Mouse (Mus musculus): ENCODE data around the gene Polr3e. TPM values are rescaled to one million over a fixed set of nuclear protein-coding genes. Genes with fewer than 3 reads are reported as not detected.
"Not testable (repeated sequence)": the region's sequence is repeated elsewhere in the genome, so short reads cannot be mapped to it uniquely, and the experiment has no call there.

Gene Polr3e
- polyA plus RNA-seq, 1 experiment from 2014 or later = 19.9 TPM

DNA sequence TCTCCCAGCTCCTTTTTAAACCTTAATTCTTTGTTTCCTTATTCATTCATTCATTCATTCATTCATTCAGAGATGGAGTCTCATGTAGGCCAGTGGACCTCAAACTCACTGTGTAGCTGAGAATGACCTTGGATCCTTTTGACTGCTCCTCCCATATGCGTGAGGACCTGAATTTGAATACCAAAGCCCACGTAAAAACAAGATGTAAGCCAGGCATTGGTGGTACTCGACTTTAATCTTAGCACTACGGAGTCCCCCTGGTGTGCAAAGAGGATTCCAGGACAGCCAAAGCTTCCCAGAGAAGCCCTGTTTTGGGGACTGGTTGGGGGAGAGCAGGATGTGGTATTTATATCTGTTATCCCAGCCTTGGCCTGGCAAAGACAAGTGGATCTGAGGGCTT is 17.4 kb upstream of the Polr3e start:
- Histone ChIP-seq H3K4me3 (ENCODE audit: low read depth, low read length) (no peak overlapping the region), H3K27ac (ENCODE audit: low read depth, low read length) (no peak overlapping the region), H3K9me3 (ENCODE audit: control insufficient read depth, low read length) (no peaks in the 10 kb centered on the region), H3K4me2 (no peak overlapping the region), H3K4me1 (ENCODE audit: control insufficient read depth, insufficient read depth, low read length) (peaks cover 6% of the 10 kb centered on the region; the same call in 1 of the 2 replicates), H3K9ac (ENCODE audit: low read length) (no peak overlapping the region), H3K27me3 (ENCODE audit: control insufficient read depth, insufficient read depth, low read length) (no peaks in the 10 kb centered on the region), H3K36me3 (ENCODE audit: control insufficient read depth, insufficient read depth, low read length) (no peaks in the 10 kb centered on the region)
- DNase-seq (ENCODE audit: low spot score, missing footprints) = no peak
- WGBS = 47% methylated on average over 4 of the region's 4 CpGs
- no peak for ATAC-seq (ENCODE audit: low FRiP score)

DNA sequence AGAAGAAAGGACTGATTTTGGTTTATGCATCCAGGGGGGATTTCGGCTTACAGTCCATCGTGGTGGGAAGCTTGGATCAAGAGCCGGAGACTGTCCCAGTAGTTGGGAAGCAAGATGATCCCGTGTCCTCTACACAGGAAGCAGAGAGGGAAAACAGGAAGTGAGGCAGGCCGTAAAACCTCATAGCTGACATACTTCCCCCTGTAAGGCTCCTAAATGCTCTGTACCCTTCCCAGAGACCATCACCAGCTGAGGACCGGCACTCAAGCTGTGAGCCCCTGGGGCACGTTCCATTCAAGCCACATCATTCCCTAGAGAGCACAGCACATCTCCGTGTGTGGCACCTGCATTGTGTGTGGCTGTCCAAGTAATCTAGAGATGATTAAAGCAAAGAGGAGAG is 15.8 kb upstream of the Polr3e start:
- WGBS = 55% methylated on average over 8 of the region's 8 CpGs
- no peak overlapping the region for H3K4me3 ChIP-seq (ENCODE audit: low read depth, low read length)
- H3K27me3 ChIP-seq (ENCODE audit: control insufficient read depth, insufficient read depth, low read length) = no peaks in the 10 kb centered on the region
- H3K36me3 ChIP-seq (ENCODE audit: control insufficient read depth, insufficient read depth, low read length) = no peaks in the 10 kb centered on the region
- ATAC-seq (ENCODE audit: low FRiP score) = no peak
- H3K4me1 ChIP-seq (ENCODE audit: control insufficient read depth, insufficient read depth, low read length) = peaks cover 6% of the 10 kb centered on the region; the same call in 1 of the 2 replicates
- no peak overlapping the region for H3K27ac ChIP-seq (ENCODE audit: low read depth, low read length)
- no peak overlapping the region for H3K4me2 ChIP-seq
- 0 out of 2 replicates have a peak overlapping the region, but pooled peaks have one; percentile 5 for H3K9ac ChIP-seq (ENCODE audit: low read length)
- H3K9me3 ChIP-seq (ENCODE audit: control insufficient read depth, low read length) = no peaks in the 10 kb centered on the region
- peak; percentile 78 for DNase-seq (ENCODE audit: low spot score, missing footprints)

DNA sequence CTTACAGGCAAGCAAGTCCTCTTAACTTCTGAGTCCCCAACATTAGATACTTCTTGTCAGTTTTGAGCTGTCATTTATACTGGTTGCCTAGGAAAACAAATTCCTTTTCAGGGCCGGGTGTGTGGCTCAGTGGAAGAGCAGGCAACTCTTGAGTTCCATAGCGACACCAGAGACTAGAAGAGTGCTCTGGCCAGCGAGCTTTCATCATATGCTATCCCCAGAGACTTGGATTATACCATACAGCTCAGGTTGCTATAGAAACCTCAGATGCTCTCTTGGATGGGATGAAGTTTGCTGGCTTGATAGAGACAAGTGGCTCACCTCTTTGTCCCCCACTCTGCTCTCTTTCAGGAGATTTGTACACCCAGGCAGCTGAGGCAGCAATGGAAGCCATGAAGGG is 14.6 kb upstream of the Polr3e start:
- H3K27ac ChIP-seq (ENCODE audit: low read depth, low read length) = no peak overlapping the region
- no peak overlapping the region for H3K4me2 ChIP-seq
- ATAC-seq (ENCODE audit: low FRiP score) = peak; percentile 70
- no peak overlapping the region for H3K4me3 ChIP-seq (ENCODE audit: low read depth, low read length)
- WGBS = 37% methylated on average over 3 of the region's 3 CpGs
- no peaks in the 10 kb centered on the region for H3K9me3 ChIP-seq (ENCODE audit: control insufficient read depth, low read length)
- peaks cover 6% of the 10 kb centered on the region; the same call in 1 of the 2 replicates for H3K4me1 ChIP-seq (ENCODE audit: control insufficient read depth, insufficient read depth, low read length)
- no peak overlapping the region for H3K9ac ChIP-seq (ENCODE audit: low read length)
- DNase-seq (ENCODE audit: low spot score, missing footprints) = peak; percentile 77
- H3K36me3 ChIP-seq (ENCODE audit: control insufficient read depth, insufficient read depth, low read length) = no peaks in the 10 kb centered on the region
- H3K27me3 ChIP-seq (ENCODE audit: control insufficient read depth, insufficient read depth, low read length) = no peaks in the 10 kb centered on the region

DNA sequence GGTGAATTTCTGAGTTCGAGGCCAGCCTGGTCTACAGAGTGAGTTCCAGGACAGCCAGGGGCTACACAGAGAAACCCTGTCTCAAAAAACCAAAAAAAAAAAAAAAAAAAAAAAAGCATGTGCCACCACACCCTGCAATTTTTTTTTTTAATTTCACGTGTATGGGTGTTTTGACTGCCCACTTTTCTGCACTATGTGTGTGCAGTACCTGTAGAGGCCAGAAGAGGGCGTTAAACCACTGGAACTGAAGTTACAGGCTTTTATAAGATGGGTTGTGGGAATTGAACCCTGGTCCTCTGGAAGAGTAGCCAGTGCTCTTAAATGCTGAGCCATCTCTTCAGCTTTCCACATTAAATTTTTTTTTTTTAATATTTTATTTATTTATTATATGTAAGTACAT is 7.4 kb upstream of the Polr3e start:
- H3K9me3 ChIP-seq (ENCODE audit: control insufficient read depth, low read length); H3K4me2 ChIP-seq; ATAC-seq (ENCODE audit: low FRiP score); H3K4me1 ChIP-seq (ENCODE audit: control insufficient read depth, insufficient read depth, low read length); H3K27me3 ChIP-seq (ENCODE audit: control insufficient read depth, insufficient read depth, low read length); H3K36me3 ChIP-seq (ENCODE audit: control insufficient read depth, insufficient read depth, low read length); H3K4me3 ChIP-seq (ENCODE audit: low read depth, low read length); DNase-seq (ENCODE audit: low spot score, missing footprints); H3K27ac ChIP-seq (ENCODE audit: low read depth, low read length); H3K9ac ChIP-seq (ENCODE audit: low read length): not testable (repeated sequence)
- 67% methylated on average over 3 of the region's 3 CpGs for WGBS

DNA sequence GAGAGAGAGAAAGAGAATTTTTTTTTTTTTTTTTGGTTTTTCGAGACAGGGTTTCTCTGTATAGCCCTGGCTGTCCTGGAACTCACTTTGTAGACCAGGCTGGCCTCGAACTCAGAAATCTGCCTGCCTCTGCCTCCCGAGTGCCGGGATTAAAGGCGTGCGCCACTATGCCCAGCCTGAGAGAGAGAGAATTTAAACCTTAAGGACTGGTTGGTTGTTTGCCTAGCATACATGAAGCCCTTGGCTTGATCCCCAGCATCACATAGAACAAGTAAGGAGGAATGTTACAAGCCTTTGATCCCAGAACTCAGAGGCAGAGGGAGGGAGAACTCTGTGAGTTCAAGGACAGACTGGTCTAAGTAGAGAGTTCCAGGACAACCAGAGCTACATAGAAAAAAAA is 6.3 kb upstream of the Polr3e start:
- H3K36me3 ChIP-seq (ENCODE audit: control insufficient read depth, insufficient read depth, low read length); H3K9me3 ChIP-seq (ENCODE audit: control insufficient read depth, low read length); ATAC-seq (ENCODE audit: low FRiP score); H3K4me2 ChIP-seq; DNase-seq (ENCODE audit: low spot score, missing footprints); H3K9ac ChIP-seq (ENCODE audit: low read length); H3K27me3 ChIP-seq (ENCODE audit: control insufficient read depth, insufficient read depth, low read length); H3K27ac ChIP-seq (ENCODE audit: low read depth, low read length); H3K4me1 ChIP-seq (ENCODE audit: control insufficient read depth, insufficient read depth, low read length); H3K4me3 ChIP-seq (ENCODE audit: low read depth, low read length): not testable (repeated sequence)
- WGBS = 89% methylated on average over 5 of the region's 6 CpGs

DNA sequence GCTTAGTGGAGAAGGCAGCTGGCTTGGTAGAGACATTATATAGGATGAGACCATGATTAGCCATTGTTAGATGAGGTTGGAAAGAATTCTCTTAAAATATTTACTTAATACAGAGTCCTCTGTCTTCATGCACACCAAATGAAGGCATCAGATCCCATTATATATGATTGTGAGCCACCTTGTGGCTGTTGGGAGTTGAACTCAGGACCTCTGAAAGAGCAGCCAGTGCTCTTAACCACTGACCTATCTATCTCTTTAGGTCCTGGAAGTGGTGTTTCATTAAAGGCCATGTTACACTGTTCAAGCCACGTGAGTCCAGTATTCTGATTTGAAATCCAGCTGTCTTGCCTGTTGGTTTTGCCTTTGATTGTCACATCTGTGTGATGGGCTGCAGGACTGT is 4.2 kb upstream of the Polr3e start:
- DNase-seq (ENCODE audit: low spot score, missing footprints) = peak; percentile 67

DNA sequence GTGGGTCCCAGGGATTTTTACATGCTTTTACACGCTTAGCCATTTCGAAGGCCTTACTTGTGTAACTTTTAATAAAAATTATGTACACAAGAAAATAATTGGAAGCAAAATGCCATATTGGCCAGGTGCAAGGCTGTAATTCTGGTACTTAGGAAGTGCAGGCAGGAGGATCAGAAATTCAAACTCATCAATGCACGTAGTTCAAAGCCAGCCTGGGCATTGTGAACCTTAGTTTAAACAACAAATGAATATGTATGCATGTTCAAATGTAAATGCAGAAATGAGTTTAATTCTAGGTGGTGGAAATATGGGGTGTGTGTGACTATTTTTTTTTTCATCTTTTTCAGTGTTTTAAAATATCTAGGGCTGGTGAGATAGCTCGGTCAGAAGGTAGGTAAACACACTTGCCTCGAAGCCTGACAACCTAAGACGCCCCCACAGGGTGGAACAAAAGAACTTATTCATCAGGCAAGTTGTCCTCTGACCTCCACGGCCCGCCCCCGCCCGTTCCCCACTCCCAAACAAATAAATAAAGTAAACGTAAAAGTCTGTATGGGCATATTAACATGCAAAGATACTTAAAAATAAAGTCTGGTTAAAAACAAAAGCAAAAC is 1.2 kb upstream of the Polr3e start:
- Histone ChIP-seq H3K27ac (ENCODE audit: low read depth, low read length) (no peak overlapping the region), H3K9me3 (ENCODE audit: control insufficient read depth, low read length) (no peaks in the 10 kb centered on the region), H3K4me1 (ENCODE audit: control insufficient read depth, insufficient read depth, low read length) (no peaks in the 10 kb centered on the region), H3K9ac (ENCODE audit: low read length) (no peak overlapping the region), H3K4me3 (ENCODE audit: low read depth, low read length) (no peak overlapping the region), H3K27me3 (ENCODE audit: control insufficient read depth, insufficient read depth, low read length) (no peaks in the 10 kb centered on the region), H3K36me3 (ENCODE audit: control insufficient read depth, insufficient read depth, low read length) (no peaks in the 10 kb centered on the region), H3K4me2 (no peak overlapping the region)
- DNase-seq (ENCODE audit: low spot score, missing footprints) = peak; percentile 80
- no peak for ATAC-seq (ENCODE audit: low FRiP score)
- 21% methylated on average over 11 of the region's 11 CpGs for WGBS

More for the DNA sequence above, 4.2 kb upstream of the Polr3e start:
- H3K4me3 ChIP-seq (ENCODE audit: low read depth, low read length) = no peak overlapping the region
- no peaks in the 10 kb centered on the region for H3K36me3 ChIP-seq (ENCODE audit: control insufficient read depth, insufficient read depth, low read length)
- ATAC-seq (ENCODE audit: low FRiP score) = no peak
- no peaks in the 10 kb centered on the region for H3K9me3 ChIP-seq (ENCODE audit: control insufficient read depth, low read length)
- no peak overlapping the region for H3K9ac ChIP-seq (ENCODE audit: low read length)
- H3K4me2 ChIP-seq = no peak overlapping the region
- H3K27me3 ChIP-seq (ENCODE audit: control insufficient read depth, insufficient read depth, low read length) = no peaks in the 10 kb centered on the region
- H3K4me1 ChIP-seq (ENCODE audit: control insufficient read depth, insufficient read depth, low read length) = no peaks in the 10 kb centered on the region
- 40% methylated on average over 1 of the region's 1 CpGs for WGBS
- H3K27ac ChIP-seq (ENCODE audit: low read depth, low read length) = no peak overlapping the region

DNA sequence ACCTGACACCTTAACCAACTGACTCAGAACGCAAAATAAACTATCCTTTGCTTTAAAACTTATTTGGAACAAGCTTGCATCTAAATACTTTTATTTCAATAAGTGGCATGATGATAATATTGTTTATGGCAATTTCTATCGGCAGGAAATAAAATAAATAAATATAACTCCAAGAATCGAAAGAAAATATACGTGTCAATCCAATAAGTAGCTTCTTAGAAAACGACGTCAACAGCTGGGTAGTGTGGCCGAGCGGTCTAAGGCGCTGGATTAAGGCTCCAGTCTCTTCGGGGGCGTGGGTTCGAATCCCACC is 309 bp upstream of the Polr3e start:
- 10% methylated on average over 12 of the region's 12 CpGs for WGBS
- Histone ChIP-seq H3K4me1 (ENCODE audit: control insufficient read depth, insufficient read depth, low read length) (no peaks in the 10 kb centered on the region), H3K9ac (ENCODE audit: low read length) (no peak overlapping the region), H3K36me3 (ENCODE audit: control insufficient read depth, insufficient read depth, low read length) (no peaks in the 10 kb centered on the region), H3K9me3 (ENCODE audit: control insufficient read depth, low read length) (no peaks in the 10 kb centered on the region), H3K27me3 (ENCODE audit: control insufficient read depth, insufficient read depth, low read length) (no peaks in the 10 kb centered on the region), H3K27ac (ENCODE audit: low read depth, low read length) (no peak overlapping the region), H3K4me2 (peak overlapping the region; percentile 71; the same call in 1 of the 2 replicates), H3K4me3 (ENCODE audit: low read depth, low read length) (peak overlapping the region; percentile 98; the same call in 1 of the 2 replicates)
- ATAC-seq (ENCODE audit: low FRiP score) (no peak), DNase-seq (ENCODE audit: low spot score, missing footprints) (no peak)

DNA sequence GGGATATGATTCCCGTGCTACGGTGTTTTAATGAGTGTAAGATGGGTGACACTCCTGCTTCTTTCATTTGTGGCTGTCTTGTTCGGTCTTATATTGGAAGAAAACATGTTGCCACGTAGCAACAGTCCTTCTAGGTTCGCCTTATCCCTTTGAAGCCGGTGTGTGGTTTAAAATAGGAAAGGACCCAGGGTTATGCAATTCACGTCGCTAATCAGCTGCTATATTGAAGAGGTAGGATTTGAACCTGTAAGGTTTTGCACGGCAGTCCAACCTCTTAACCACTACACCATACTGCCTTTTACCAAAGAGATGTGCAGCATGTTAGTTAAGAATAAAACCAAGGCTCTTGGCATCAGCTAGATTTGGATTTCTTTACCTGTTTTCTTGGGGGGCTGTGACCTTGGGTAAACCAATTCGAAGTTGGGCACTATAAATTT is 1.0 kb downstream of the Polr3e start:
- ATAC-seq (ENCODE audit: low FRiP score) (peak; percentile 54), DNase-seq (ENCODE audit: low spot score, missing footprints) (peak; percentile 95)
- Histone ChIP-seq H3K9me3 (ENCODE audit: control insufficient read depth, low read length) (no peaks in the 10 kb centered on the region), H3K36me3 (ENCODE audit: control insufficient read depth, insufficient read depth, low read length) (0 out of 2 replicates have a peak, but pooled peaks cover 3% of the 10 kb centered on the region), H3K4me2 (peak overlapping the region; percentile 71), H3K4me3 (ENCODE audit: low read depth, low read length) (peak overlapping the region; percentile 98), H3K27ac (ENCODE audit: low read depth, low read length) (peak overlapping the region; percentile 80), H3K4me1 (ENCODE audit: control insufficient read depth, insufficient read depth, low read length) (no peaks in the 10 kb centered on the region), H3K27me3 (ENCODE audit: control insufficient read depth, insufficient read depth, low read length) (no peaks in the 10 kb centered on the region), H3K9ac (ENCODE audit: low read length) (peak overlapping the region; percentile 92)
- WGBS = 7% methylated on average over 10 of the region's 10 CpGs

Data from midbrain, embryonic 11.5 days (tissue).